Mouse (Mus musculus) fat pad, adult 2 months (tissue): Measurements from ENCODE around the gene Acox3.
A peak's percentile ranks its signal among the peaks of the same experiment; 100 is the strongest.
"Not testable (repeated sequence)": the region's sequence is repeated elsewhere in the genome, so short reads cannot be mapped to it uniquely, and the experiment has no call there.

Experiments
- DNase-seq: peaks from one replicate; pipeline ENCODE4 v3.0.0-alpha.2; 2011; ENCODE audit warnings: low read depth, low spot score; ENCODE audit errors: extremely low read depth

Gene Acox3

GRCm38 (mm10) chr5:35576409-35577020 is 6.3 kb upstream of the Acox3 start:
- no peak for DNase-seq

- no peak for DNase-seq
These were observed 4.4 kb upstream of the Acox3 start for GRCm38 (mm10) chr5:35578411-35578810.

GRCm38 (mm10) chr5:35579247-35579893 is 3.5 kb upstream of the Acox3 start:
- peak; percentile 81 for DNase-seq

GRCm38 (mm10) chr5:35580156-35580922 is 2.5 kb upstream of the Acox3 start:
- DNase-seq, result no peak

GRCm38 (mm10) chr5:35583221-35583783 is 462 bp downstream of the Acox3 start:
- DNase-seq, result no peak

- not testable (repeated sequence) for DNase-seq
These were observed 1.4 kb downstream of the Acox3 start for GRCm38 (mm10) chr5:35584259-35584658.

- DNase-seq, result no peak
These were observed 8.7 kb downstream of the Acox3 start for GRCm38 (mm10) chr5:35591497-35591896.

GRCm38 (mm10) chr5:35592081-35592736 is 9.4 kb downstream of the Acox3 start:
- no peak for DNase-seq

- DNase-seq, result no peak
These were observed 10.0 kb downstream of the Acox3 start for GRCm38 (mm10) chr5:35592824-35593223.

GRCm38 (mm10) chr5:35593272-35593671 is 10.4 kb downstream of the Acox3 start:
- no peak for DNase-seq

GRCm38 (mm10) chr5:35594768-35595167 is 11.9 kb downstream of the Acox3 start:
- no peak for DNase-seq

GRCm38 (mm10) chr5:35595706-35596105 is 12.9 kb downstream of the Acox3 start:
- DNase-seq, result no peak

GRCm38 (mm10) chr5:35596169-35597160 is 13.6 kb downstream of the Acox3 start:
- no peak for DNase-seq

GRCm38 (mm10) chr5:35600233-35600632 is 17.4 kb downstream of the Acox3 start:
- no peak for DNase-seq

GRCm38 (mm10) chr5:35601526-35601925 is 18.7 kb downstream of the Acox3 start:
- no peak for DNase-seq

GRCm38 (mm10) chr5:35605355-35605754 is 22.5 kb downstream of the Acox3 start:
- no peak for DNase-seq

- no peak for DNase-seq
These were observed 24.0 kb downstream of the Acox3 start for GRCm38 (mm10) chr5:35606800-35607199.

- no peak for DNase-seq
These were observed 24.9 kb downstream of the Acox3 start for GRCm38 (mm10) chr5:35607784-35608183.

- DNase-seq, result no peak
These were observed 25.7 kb downstream of the Acox3 start for GRCm38 (mm10) chr5:35608559-35608958.

- DNase-seq, result no peak
These were observed 26.5 kb downstream of the Acox3 start for GRCm38 (mm10) chr5:35609381-35609780.
